Mouse (Mus musculus) CD4-positive helper T cell, adult 2 months (primary cell): ENCODE data around the gene Efcab2.

ENCODE experiments used
- DNase-seq: peaks from one replicate; pipeline ENCODE4 v3.0.0-alpha.2; 2012; ENCODE audit warnings: low read depth, missing footprints, low spot score

Efcab2 gene

DNA sequence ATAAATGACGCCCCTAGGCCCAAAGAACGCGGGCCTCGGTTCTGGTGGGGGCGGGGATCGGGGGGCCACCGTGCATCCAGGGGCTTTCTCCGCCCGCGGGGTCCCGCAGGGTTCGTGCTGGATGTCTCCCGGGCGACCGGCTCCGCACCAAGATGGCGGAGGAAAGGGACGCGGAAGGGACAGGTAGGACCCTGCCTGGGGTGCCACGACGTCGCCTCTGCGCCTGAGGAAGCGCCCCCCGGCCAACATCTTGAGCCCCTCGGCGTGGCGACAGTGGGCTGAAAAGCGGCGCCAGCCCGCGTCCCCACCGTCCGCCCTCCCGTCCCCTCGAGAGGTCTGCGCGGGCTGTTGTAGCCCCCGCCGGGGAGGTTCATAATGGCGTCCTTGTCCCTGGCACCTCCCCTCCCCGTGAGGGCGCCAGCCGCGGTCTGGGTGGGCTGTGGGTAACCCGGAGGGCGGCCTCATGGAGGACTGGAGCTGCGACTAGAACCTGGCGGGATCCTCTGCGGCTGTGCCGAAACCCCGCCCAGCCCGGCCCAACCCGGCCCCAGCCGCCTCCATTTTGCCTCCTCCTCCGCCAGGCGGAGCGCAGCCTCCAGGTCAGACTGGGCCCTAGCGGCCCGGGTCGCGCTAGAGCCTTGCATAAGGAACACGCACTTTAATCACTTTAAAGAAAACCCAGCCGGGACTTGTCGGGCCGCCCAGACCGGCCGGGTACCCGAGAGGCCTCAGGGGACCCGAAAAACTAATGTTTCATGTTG is at the start of gene Efcab2:
Gene Efcab2, plus strand, starts transcription at position 135 of the 761 bp plus-strand sequence.
- peak; percentile 97 for DNase-seq

DNA sequence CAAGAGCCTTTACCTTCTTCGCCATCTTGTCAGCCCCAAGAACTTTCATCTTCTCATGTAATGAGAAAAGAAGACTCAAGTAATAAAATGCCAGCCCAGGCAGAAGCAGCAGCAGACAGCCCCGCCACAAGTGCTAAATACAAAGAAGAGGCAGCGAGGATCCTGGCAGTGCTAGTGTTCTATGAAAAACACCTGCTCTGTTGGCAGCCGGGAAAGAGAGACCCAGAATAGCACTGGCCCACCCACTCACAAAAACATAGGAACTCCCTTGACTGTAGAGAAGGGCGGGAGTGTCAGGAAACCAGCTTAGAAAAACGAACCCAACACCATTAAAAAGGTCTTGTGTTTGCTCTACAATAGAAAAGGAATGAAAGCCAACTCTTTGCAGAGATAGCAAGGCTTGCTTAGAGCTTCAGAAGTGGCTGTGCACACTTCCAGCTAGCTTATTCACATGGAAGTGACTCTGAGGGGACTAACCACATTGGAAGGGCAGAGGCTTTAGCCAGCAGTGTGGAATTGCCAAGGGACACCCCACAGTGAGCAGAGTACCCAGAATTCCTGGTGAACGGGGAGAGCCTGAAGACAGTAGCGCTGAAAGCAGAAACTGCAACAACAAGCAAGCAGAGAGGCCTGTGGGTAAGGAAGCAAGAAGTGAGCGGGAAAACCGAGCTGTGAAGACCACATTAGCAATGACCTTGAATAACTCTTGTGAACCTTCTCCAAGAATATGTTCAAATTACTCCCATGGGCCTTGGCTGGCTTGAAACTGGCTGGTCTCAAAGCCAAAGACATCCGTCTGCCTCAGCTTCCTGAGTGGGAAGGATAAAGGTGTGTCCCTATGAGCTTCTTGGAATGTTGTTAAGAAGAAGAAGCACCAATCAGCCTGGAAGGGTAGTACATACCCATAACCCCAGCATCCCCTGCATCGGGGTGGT is 47.8 kb upstream of the Efcab2 start:
- no peak for DNase-seq

DNA sequence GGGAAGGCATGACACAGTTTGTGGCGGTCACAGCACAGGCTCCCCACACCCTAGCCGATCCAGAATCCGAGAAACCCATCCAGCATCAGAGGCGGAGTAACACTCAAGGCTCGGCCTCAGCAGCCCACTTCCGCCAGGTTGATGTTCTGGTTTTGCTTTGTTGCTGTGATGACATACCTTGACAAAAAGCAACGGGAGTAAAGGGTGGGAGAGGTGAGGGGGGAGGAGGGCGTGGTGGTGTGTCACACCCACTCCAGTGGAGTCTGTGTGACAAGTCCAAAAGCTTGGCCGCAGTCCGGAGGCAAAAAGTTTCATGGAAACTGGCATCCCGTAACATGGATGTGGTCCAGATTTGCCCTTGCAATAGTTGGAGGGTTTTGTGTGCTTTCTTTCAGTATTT is 45.6 kb upstream of the Efcab2 start:
- no peak for DNase-seq

DNA sequence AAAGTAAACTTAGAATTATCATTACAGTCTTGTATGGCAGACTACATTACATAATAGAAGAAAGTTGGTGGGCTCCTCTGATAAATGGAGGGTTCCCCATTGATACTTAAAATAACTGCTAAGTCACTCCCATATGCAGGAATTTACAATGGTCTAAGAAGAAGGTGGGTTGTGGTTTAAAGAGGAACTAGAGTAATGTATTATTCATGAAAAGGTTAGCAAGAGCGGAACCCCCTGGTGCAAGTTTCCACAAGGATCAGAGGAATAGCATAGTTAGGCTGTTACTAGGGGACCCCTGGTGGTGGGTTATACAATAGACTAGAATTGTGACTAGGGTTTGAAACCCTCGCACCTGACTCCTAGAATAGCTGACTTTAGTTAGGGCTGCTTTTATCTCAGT is 45.2 kb upstream of the Efcab2 start:
- DNase-seq: no peak

DNA sequence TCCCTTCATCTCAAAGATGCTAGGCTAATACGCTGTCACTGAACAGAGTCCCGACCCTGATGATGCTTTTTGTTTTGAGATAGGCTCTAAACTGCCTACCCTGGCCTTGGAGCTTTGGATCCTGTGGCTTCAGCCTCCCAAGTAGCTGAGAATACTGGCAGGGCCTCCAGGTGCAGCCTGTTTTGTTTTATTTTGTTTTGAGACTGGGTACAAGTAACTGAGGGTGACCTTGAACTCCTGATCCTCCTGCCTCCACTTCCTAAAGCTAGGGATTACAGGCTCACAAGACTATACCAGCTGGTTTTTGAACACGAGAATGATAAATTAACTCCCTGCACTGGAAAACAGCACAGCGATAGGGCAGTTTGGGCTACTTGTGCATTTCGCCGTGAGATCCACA is 40.7 kb upstream of the Efcab2 start:
- DNase-seq: no peak

DNA sequence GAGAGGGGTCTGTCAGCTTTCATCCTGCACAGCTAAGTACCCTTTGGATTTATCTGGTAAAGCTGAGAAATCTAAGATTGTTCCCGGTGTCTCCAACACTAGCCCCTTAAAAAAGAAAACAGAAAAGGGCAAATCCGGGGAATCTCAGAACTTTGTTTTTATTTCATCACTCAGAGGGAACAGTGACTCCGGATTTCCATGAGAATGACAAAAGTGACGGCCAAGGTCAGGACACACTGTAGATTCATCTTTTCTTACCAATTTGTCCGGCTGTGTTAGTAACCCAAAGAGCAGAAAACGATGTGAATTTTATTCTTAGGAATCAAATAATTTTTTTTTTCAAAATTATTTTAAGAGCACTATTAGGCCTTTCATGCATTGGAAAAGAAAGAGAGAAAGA is 37.8 kb upstream of the Efcab2 start:
- DNase-seq: no peak

DNA sequence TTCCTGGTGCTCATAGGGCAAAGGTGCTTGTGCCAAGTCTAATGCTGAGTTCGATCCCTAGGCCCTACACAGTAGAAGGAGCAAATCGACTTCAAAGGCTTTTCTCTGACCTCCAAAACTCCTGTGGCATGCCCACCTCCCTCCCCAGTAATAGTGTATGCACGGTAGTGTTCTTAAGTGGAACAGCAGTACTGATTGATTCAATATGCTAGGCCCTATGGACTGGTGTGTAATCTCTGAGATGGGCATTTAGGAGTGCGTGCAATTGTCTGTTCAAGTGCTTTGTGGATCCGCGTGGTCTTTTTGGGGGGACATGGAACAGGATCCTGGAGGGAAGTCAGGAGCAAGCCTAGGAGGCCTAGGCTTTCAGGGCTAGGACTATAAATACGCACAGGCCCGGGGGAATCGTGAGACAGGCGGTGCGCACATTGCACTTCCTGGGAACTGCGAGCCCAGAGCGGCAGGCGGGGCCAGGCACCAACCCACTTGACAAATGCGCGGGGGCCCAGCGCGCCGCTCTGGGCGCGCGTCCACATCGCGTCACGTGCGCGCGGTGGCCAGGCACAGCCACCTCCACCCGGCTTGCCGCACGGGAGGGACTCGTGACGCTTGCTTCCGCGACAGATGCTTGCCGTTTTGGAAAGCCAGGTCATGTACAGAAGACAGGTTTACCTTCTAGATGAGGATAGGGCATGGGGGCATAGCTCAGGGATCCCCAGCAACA is 37.2 kb upstream of the Efcab2 start:
- peak; percentile 95 for DNase-seq

DNA sequence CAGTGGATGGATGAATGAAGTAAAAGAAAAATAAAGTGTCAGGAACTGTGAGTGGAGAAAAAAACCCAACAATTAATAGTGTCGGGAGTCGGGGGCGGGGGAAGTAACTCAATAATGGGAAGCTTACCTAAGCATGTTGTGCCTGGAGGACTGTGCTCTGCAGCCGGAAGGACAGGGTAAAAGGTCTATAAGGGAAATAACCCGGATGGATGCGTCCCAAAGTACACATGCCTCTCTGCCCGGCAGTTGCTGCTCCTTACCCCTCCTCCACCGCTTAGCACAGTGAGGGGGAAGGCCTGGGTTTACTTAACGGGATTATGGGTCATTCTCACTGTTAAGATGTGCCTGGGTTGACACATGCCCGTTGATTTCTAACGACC is 36.6 kb upstream of the Efcab2 start:
- DNase-seq: no peak

DNA sequence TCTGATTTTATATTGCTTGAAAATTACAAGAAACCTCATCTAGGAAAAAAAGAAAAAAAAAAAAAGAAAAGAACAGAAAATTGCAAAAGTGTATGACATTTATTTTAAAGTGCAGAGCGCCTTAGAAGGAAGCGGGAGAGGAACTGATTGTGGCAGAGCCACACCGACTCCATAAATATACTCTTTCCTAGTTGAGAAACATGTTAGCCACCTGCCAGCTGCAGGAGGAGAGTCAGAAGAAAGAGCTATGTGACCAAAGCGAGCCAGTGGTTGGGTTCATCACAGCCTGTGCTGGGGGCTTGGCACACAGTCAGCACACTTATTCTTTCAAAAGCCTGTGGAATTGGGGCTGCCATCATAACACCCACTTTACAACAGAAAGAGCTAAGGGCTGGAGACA is 33.2 kb upstream of the Efcab2 start:
- DNase-seq: no peak

DNA sequence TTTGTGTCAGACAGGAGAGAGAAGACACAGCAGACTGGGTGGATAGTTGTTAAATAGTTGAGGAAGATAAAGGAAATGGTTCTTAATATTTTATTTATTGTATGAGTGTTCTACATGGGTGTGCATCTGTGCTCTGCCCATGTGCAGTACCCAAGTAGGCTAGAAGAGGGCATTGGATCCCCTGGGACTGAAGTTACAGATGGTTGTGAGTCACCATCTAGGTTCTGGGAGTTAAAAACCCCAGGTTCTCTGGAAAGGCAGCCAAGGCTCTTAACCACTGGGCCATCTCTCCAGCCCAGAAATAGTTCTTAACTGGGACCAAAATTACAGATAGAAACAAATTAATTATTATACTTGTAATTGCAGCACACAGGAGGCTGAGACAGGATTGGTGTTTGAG is 30.5 kb upstream of the Efcab2 start:
- DNase-seq: no peak

DNA sequence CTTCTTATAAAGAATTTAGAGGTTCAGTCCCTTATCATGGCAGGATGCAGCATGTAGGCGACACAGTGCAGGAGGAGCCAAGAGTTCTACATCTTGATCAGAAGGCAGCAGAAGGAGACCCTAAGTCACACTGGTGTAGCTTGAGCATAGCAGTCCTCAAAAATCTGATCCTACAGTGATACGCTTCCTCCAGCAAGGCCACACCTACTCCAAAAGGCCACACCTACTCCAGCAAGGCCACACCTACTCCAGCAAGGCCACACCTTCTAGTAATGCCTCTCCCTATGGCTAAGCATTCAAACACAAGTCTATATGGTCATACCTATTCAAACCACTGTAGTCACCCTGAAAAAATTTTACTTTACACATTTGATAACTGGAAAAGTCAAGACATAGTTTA is 29.8 kb upstream of the Efcab2 start:
- no peak for DNase-seq

DNA sequence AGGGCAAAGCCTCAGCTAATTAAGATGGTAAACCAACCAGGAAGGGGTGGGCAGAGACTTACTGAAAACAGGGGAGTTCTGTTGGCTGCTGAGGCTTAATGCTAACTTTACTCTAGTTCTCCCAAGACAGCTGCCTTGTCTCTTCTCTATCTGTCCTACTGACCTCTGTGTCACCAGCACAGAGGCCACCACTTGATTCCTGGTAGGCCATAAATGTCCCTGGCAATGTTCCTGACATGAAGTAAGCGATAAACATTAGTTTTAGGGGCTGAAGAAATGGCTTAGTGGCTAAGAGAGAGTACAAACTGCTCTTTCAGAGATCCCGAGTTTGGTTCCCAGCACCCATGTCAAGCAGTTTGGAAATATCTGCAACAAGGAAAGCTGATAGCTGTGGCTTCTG is 29.0 kb upstream of the Efcab2 start:
- no peak for DNase-seq

DNA sequence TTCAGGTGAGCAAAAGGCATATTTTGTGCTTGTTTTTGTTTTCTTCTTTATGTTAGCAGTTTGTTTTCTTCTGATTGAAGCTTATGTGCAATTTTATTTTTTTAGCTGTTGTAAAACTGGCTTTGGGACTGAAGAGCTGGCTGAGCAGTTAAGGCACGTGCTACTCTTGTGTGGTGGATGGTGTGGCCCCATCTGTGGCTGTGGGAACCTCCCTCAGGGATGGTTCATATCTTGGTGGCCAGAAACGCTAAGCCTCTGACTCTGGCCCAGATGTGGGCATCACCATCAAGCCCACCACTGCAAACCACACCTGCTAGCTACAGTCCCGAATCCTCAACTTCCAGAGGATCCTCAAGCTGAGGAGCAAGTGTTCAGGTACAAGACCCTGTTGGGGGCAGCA is 27.8 kb upstream of the Efcab2 start:
- DNase-seq: no peak

DNA sequence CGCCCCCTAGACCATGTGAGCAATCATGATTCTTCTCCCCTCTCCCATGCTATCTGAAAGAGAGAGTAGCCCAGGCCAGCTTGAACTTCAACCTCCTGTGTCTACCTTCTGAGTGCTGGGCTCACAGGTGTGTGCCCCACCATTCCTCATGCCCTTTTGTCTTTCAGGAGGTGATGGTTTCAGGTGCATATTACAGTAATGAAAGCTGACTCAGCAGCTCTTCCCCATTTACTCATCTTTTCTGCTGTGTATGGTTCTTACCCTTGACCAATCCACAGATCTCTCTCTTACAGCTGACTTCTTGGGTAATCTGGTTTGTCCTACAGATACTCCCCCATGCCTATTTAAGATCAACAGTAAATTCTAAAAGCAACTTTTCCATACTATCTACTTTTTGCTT is 26.7 kb upstream of the Efcab2 start:
- DNase-seq: no peak

DNA sequence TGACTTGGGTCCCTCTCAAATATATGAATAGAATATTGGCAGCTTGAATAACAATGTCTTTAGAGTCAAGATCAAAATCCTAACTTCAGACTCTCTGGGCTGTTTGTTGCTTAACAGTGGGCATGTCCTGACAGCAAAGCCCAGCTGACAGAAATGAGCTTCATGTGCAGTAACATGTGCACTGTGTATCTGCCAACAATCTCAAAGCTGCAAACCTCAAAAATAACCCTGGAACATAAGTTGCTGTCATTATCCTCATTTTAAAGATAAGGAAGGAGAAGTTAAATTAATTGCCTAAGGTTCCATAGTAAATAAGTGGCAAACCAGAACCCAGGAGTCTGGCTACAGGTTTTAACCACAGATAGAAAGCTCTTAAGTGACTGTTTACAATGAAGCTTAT is 23.7 kb upstream of the Efcab2 start:
- no peak for DNase-seq

DNA sequence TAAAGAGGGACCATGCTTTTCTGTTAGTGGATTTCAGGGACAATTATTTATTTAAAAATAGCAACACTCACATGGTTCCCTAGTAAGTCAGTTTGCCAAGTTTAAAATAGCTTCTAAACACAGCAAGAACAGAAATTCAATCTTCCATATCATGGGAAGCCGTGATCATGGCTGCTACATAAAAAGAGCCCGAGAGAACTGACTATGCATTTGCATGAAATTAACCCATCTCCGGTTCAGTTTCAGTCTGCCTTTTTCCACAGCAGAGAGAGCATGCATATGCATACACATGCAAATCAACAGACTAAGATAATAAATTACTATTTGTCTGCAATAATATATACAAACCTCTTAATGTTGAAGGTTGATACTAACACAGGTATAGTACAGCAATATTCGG is 17.1 kb upstream of the Efcab2 start:
- DNase-seq: no peak

DNA sequence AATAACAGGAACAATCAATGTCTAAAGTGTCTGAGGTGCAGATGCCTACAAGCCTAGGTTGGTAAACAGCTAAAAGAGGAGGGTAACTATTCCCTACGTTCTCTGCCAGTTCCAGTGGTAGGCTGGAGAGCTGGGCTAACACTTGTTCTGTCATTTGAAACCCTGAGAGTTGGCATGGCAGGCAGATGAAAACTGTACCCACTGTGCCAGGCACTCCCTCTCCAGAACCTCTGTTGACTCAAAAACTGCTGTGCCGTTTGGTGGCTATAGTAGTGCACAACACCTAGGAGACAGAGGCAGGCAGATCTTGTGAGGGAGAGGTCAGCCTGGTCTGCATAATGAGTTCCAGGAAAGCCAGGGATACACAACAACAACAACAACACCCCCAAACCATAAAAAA is 16.5 kb upstream of the Efcab2 start:
- DNase-seq: no peak

DNA sequence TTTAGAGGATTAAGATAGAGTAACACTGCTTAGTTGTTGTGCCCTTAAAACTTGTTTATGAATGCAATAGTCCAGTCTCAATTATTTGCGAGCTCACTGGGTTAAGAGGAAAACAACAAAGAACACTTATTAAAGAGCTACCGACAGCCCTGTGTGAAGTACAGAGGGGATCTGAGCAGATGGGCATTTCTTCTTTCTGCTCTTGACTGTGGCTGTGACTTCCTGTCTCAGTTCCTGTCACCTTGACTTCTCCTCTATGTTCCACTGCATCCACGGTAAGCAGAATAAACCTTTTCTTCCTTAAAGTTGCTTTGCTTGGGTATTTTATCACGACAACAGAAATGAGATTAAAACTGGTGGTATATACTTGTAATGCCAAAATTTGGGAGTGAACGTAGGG is 12.9 kb upstream of the Efcab2 start:
- DNase-seq: no peak

DNA sequence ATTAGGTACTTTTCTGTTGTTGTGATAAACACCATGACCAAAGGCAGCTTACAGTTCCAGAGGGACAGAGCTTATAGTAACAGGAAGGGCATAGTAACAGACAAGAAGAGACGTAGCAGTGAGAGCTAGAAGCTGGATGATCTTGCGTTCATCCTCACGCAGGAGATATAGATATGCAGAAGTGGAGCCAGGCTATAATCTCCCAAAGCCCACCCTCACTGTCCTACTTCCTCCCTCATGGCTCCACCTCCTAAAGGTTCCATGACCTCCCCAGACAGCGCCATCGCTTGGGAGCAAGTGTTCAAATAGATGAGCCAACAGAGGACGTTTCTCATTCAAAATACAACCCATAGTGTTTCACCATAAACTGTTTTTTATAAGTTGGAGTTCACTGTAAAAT is 10.8 kb upstream of the Efcab2 start:
- DNase-seq: no peak

DNA sequence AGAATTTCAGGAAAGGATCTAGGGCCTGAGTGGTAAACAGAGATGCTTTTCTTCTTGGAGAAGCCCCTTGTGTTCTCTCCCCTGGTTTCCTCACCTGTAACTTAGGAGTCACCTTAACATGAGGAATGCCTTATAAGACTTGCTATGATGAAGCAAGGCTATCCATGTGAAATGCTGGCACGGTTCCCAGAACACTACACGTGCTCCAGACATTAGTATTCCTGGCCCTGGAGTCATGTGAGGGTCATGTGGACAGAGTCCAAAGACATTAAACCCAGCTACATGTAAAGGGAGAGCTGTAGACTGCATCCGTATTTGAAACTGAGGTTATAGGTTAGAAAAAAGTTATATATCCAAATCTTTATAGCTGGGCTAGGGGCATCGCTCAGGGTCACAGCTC is 9.5 kb upstream of the Efcab2 start:
- no peak for DNase-seq

DNA sequence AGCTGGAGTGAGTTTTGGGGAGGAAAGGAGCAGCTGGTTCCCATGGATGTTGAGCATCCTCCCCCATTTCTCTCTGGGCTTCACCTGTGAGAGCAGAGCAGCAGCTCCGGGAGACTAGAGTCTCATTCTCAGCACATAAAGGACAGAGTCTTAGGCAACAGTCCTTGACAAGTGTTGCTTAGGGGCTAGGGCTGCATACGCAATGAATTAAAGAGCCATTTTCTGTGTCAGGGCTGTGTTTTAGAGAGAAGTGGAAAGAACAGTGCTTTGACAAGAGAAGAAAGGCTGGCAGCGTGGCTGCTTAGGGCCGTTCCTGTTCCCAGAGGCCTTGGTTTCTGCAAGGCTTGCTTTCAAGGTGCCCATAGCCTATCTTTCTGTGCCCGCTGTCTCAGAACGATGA is 6.0 kb upstream of the Efcab2 start:
- no peak for DNase-seq

DNA sequence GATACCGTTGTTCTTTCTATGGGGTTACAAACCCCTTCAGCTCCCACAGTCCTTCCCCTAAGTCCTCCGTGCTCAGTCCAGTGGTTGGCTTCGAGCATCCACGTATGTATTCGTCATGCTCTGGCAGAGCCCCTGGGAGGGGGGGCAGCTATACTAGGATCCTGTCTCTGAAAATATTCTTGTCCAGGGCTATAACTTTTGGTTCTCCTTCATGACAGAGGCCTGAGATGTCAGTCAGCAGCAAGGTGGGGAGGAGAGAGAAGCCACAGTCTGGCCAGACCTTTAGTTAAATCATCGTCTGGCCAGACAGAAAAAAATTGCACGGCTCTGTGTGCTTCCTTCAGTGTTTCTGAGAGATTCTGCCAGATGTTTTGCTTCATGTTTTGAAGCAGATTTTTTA is 5.2 kb upstream of the Efcab2 start:
- DNase-seq: no peak
